Mouse (Mus musculus) midbrain, embryonic 10.5 days (tissue): ENCODE results near the gene Cops3. TPM values are rescaled to one million over a fixed set of nuclear protein-coding genes. Genes with fewer than 3 reads are reported as not detected.
A peak's percentile ranks its signal among the peaks of the same experiment; 100 is the strongest.

Source experiments
- DNase-seq: peaks from one replicate; pipeline ENCODE4 v3.0.0-alpha.2; 2017; ENCODE audit warnings: low spot score
- H3K27ac ChIP-seq: fragments of 300-500 bp; sonication (generic); replicated peaks from 2 replicates; pipeline ENCODE4 v1.5.1; 2016; ENCODE audit warnings: mild to moderate bottlenecking
- H3K27me3 ChIP-seq: fragments of 300-500 bp; sonication (generic); 2 replicates; pipeline ENCODE4 v1.6.1; 2016; ENCODE audit warnings: low read depth, mild to moderate bottlenecking; ENCODE audit not compliant: poor library complexity, severe bottlenecking
- H3K36me3 ChIP-seq: fragments of 300-500 bp; sonication (generic); 2 replicates; pipeline ENCODE4 v1.6.1; 2016; ENCODE audit warnings: mild to moderate bottlenecking, moderate library complexity
- H3K4me1 ChIP-seq: fragments of 300-500 bp; sonication (generic); 2 replicates; pipeline ENCODE4 v1.6.1; 2016
- H3K4me3 ChIP-seq: fragments of 300-500 bp; sonication (generic); 2 replicates; pipeline ENCODE4 v1.5.1; 2016; ENCODE audit warnings: mild to moderate bottlenecking, moderate library complexity
- H3K9me3 ChIP-seq: fragments of 300-500 bp; sonication (generic); replicated peaks from 2 replicates; pipeline ENCODE4 v1.6.1; 2016; ENCODE audit warnings: mild to moderate bottlenecking
- WGBS: fragments of 180-500 bp; shearing (Covaris S2); methylation state at CpG from one replicate; pipeline ENCODE4 v1.1.7; 2016; 5-methylcytosine and 5-hydroxymethylcytosine counted together
- polyA plus RNA-seq: library from polyadenylated mRNA; unstranded; fragments of >200 nt; fragmentation: Nextera tagmentation; extraction: Ambion mirVana; gene quantifications from 2 replicates; pipeline ENCODE4 v1.2.1, GENCODE M21; 2016

The Cops3 gene
- polyA plus RNA-seq, 1 experiment from 2014 or later, result 249 TPM

DNA sequence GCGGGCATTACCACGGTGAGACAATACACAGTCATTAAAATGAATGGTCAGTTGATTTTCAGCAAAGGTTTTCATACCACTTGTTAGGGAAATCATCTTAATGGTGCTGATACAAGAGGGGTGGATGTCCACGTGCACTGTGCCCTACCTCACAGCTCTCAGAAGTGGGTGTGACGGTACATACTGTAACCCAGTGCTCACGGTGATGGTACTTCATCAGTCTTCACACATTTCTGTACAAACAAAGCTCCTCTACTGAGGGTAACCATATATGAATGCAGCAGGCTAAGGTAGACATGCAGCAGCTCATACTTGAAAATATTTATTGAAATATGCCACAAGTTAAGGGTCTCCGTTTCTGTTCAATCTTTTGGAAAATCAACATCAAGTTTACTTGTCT is 56.0 kb downstream of the Cops3 start:
- peaks cover 24% of the 10 kb centered on the region for H3K27me3 ChIP-seq
- WGBS, result 93% methylated on average over 6 of the region's 6 CpGs

GRCm38 (mm10) chr11:59782091-59782590 is 57.5 kb downstream of the Cops3 start:
- Histone ChIP-seq H3K36me3 (peaks cover 16% of the 10 kb centered on the region), H3K4me3 (no peak overlapping the region), H3K27ac (0 out of 2 replicates have a peak overlapping the region, but pooled peaks have one; percentile 46), H3K27me3 (peaks cover 17% of the 10 kb centered on the region), H3K9me3 (no peaks in the 10 kb centered on the region), H3K4me1 (peaks cover 27% of the 10 kb centered on the region)
- no peak for DNase-seq
- WGBS, result 72% methylated on average over 7 of the region's 7 CpGs

More for the DNA sequence above, 56.0 kb downstream of the Cops3 start:
- Histone ChIP-seq H3K4me3 (no peak overlapping the region), H3K36me3 (peaks cover 4% of the 10 kb centered on the region), H3K4me1 (peaks cover 33% of the 10 kb centered on the region), H3K9me3 (no peaks in the 10 kb centered on the region), H3K27ac (no peak overlapping the region)
- DNase-seq, result no peak

DNA sequence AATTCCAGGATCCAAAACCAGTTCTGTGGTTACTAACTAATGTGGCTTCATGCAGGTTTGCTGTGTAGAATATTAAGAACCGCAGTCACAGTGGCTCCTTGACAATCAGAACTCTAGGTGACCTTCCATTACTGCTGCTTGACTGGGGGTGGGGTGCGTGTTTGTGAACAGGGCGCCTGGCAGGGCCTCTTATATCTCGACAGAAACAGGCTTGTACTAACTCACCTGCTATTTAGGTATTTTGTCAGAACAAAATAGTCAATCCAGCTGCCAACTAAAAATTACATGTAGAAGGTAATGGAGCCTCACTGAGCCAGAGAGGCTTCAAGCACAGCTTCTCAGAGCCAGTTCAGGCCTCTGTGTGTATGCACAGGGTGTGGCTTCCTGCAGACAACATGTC is 59.4 kb downstream of the Cops3 start:
- H3K27me3 ChIP-seq, result peaks cover 4% of the 10 kb centered on the region; the same call in 1 of the 2 replicates
- peaks cover 35% of the 10 kb centered on the region for H3K36me3 ChIP-seq
- DNase-seq, result no peak
- H3K27ac ChIP-seq, result no peak overlapping the region
- no peaks in the 10 kb centered on the region for H3K9me3 ChIP-seq
- 93% methylated on average over 4 of the region's 4 CpGs for WGBS
- H3K4me1 ChIP-seq, result peaks cover 23% of the 10 kb centered on the region
- no peak overlapping the region for H3K4me3 ChIP-seq

GRCm38 (mm10) chr11:59779406-59779805 is 60.2 kb downstream of the Cops3 start:
- Histone ChIP-seq H3K4me3 (no peak overlapping the region), H3K4me1 (peaks cover 17% of the 10 kb centered on the region), H3K27ac (no peak overlapping the region), H3K27me3 (peaks cover 1% of the 10 kb centered on the region; the same call in 1 of the 2 replicates), H3K36me3 (peaks cover 44% of the 10 kb centered on the region), H3K9me3 (no peaks in the 10 kb centered on the region)
- DNase-seq, result no peak
- 93% methylated on average over 4 of the region's 4 CpGs for WGBS

GRCm38 (mm10) chr11:59778874-59779223 is 60.8 kb downstream of the Cops3 start:
- DNase-seq, result no peak
- Histone ChIP-seq H3K27me3 (no peaks in the 10 kb centered on the region), H3K27ac (no peak overlapping the region), H3K4me3 (no peak overlapping the region), H3K36me3 (peaks cover 49% of the 10 kb centered on the region), H3K9me3 (no peaks in the 10 kb centered on the region), H3K4me1 (peaks cover 15% of the 10 kb centered on the region)
- WGBS, result 73% methylated on average over 1 of the region's 1 CpGs

GRCm38 (mm10) chr11:59778181-59778873 is 61.3 kb downstream of the Cops3 start:
- no peaks in the 10 kb centered on the region for H3K9me3 ChIP-seq
- peaks cover 54% of the 10 kb centered on the region for H3K36me3 ChIP-seq
- no peaks in the 10 kb centered on the region for H3K27me3 ChIP-seq
- 53% methylated on average over 9 of the region's 9 CpGs for WGBS
- DNase-seq, result peak; percentile 74
- no peak overlapping the region for H3K27ac ChIP-seq
- H3K4me1 ChIP-seq, result peaks cover 15% of the 10 kb centered on the region
- no peak overlapping the region for H3K4me3 ChIP-seq

DNA sequence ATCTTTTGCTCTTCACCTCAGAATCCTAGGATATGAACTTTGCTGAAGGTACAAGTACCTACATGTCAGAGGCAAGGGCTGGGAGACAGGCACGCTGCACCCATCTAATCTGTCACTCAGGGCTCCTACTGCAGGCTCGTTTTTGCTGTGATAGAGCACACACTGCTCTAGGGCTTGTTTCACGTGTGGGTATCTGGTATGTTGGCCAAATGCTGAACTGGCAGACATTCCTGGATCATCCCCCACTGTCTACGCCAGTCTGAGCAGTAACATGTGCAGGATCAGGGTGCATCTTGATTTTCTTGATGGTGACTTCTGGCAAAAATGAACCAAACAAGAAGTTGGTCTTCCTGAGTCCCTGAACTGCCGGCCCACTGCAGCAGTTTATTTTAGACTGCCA is 62.4 kb downstream of the Cops3 start:
- Histone ChIP-seq H3K27me3 (no peaks in the 10 kb centered on the region), H3K4me1 (peaks cover 13% of the 10 kb centered on the region), H3K4me3 (no peak overlapping the region), H3K27ac (no peak overlapping the region), H3K9me3 (no peaks in the 10 kb centered on the region), H3K36me3 (peaks cover 65% of the 10 kb centered on the region)
- 91% methylated on average over 5 of the region's 5 CpGs for WGBS
- DNase-seq, result no peak

GRCm38 (mm10) chr11:59775435-59776148 is 64.0 kb downstream of the Cops3 start:
- no peaks in the 10 kb centered on the region for H3K4me1 ChIP-seq
- no peak for DNase-seq
- H3K4me3 ChIP-seq, result no peak overlapping the region
- no peaks in the 10 kb centered on the region for H3K9me3 ChIP-seq
- 83% methylated on average over 13 of the region's 13 CpGs for WGBS
- H3K27ac ChIP-seq, result no peak overlapping the region
- H3K36me3 ChIP-seq, result peaks cover 82% of the 10 kb centered on the region
- H3K27me3 ChIP-seq, result no peaks in the 10 kb centered on the region

- DNase-seq, result no peak
- Histone ChIP-seq H3K27ac (no peak overlapping the region), H3K36me3 (peaks cover 93% of the 10 kb centered on the region), H3K27me3 (no peaks in the 10 kb centered on the region), H3K9me3 (no peaks in the 10 kb centered on the region), H3K4me3 (no peak overlapping the region), H3K4me1 (no peaks in the 10 kb centered on the region)
- WGBS, result 92% methylated on average over 4 of the region's 4 CpGs
These were observed 65.1 kb downstream of the Cops3 start for GRCm38 (mm10) chr11:59774522-59774921.

DNA sequence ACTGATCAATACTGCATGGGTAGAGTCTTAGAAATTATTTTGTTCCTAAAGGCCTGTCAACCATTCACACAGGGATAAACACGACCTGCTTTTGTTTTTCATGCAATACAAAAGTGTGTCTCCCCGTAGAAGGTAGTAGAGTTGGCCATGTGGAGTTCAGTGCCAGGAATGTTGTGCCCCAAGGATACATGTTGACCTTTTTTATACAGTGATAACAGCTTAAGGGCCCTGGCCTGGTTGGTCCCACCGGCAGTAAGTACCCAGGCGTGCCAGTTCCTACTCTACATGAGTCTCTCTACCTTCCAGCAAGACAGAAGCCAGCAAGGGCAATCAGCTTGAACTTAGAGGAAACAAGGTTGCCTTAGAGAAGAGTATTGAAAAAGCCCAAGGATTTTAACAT is 66.7 kb downstream of the Cops3 start:
- 87% methylated on average over 4 of the region's 4 CpGs for WGBS
- H3K27ac ChIP-seq, result no peak overlapping the region
- no peak for DNase-seq
- no peaks in the 10 kb centered on the region for H3K4me1 ChIP-seq
- H3K9me3 ChIP-seq, result no peaks in the 10 kb centered on the region
- no peaks in the 10 kb centered on the region for H3K27me3 ChIP-seq
- peaks cover 99% of the 10 kb centered on the region for H3K36me3 ChIP-seq
- H3K4me3 ChIP-seq, result no peak overlapping the region

DNA sequence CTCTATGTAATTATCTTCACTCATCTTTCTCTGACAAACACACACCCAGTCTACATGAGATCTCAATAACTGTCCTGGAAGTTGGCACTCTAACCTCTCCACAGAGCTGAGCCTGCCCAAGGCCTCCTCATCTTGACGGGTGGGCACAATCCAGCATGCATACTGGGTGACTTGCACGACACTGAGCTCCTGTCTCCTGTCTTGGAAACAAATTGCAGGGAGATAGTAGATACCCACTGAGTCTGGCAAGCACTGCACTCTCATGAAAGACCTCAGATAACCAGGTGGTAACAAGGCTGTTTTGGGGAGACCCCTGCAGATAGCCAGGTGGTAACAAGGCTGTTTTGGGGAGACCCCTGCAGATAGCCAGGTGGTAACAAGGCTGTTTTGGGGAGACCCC is 67.3 kb downstream of the Cops3 start:
- no peaks in the 10 kb centered on the region for H3K4me1 ChIP-seq
- no peak overlapping the region for H3K4me3 ChIP-seq
- no peaks in the 10 kb centered on the region for H3K9me3 ChIP-seq
- WGBS, result 97% methylated on average over 2 of the region's 2 CpGs
- H3K36me3 ChIP-seq, result peaks cover 100% of the 10 kb centered on the region
- H3K27ac ChIP-seq, result no peak overlapping the region
- H3K27me3 ChIP-seq, result no peaks in the 10 kb centered on the region
- DNase-seq, result no peak

DNA sequence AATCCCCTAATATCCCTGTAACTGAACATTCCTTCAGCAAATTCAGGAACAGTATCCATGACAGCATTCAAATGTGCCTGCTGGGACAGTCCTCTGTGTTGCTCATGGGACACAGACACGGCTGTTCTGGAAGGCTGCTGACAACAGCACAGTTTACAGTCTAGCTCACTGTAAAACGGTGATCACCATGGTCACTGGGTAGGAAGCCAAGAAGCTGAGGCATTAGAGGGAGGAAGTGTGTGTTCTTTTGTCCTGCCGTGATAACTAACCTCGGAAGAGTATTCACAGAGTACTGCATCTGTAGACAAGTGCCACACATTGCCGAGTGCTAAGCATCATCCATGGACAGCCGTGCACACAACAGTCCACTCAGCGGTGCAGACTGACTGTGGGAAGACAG is 68.9 kb downstream of the Cops3 start:
- H3K27ac ChIP-seq, result no peak overlapping the region
- no peaks in the 10 kb centered on the region for H3K4me1 ChIP-seq
- no peaks in the 10 kb centered on the region for H3K9me3 ChIP-seq
- no peaks in the 10 kb centered on the region for H3K27me3 ChIP-seq
- H3K36me3 ChIP-seq, result peaks cover 98% of the 10 kb centered on the region
- no peak overlapping the region for H3K4me3 ChIP-seq
- DNase-seq, result no peak
- 91% methylated on average over 7 of the region's 7 CpGs for WGBS

DNA sequence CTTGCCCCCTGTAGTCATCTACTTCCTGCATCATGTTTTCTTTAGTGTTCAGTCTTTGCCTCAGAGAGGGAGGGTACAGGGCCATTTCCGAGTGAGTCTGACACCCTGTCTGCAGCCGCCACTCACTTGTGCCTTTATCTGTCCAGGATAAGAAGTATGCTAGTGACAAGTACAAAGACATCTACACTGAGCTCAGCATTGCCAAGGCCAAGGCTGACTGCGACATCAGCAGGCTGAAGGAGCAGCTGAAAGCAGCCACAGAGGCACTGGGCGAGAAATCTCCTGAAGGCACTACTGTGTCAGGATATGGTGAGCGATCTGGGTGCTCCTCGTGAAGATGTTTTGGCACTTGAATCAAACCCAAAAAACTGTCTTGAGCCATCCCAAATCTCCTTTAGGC is 69.9 kb downstream of the Cops3 start:
- DNase-seq, result no peak
- H3K36me3 ChIP-seq, result peaks cover 98% of the 10 kb centered on the region
- no peaks in the 10 kb centered on the region for H3K9me3 ChIP-seq
- no peak overlapping the region for H3K27ac ChIP-seq
- no peaks in the 10 kb centered on the region for H3K4me1 ChIP-seq
- 89% methylated on average over 6 of the region's 6 CpGs for WGBS
- no peak overlapping the region for H3K4me3 ChIP-seq
- no peaks in the 10 kb centered on the region for H3K27me3 ChIP-seq
